Mouse (Mus musculus): Measurements from ENCODE around the gene Lama2. TPM values are rescaled to one million over a fixed set of nuclear protein-coding genes. Genes with fewer than 3 reads are reported as not detected.

The Lama2 gene
- total RNA-seq, 2 experiments from 2014 or later: not detected

GRCm38 (mm10) chr10:27387531-27387930 is 232.0 kb downstream of the Lama2 start:
- ATAC-seq (replicated peaks; ENCODE audit: poor library complexity): no peak

- ATAC-seq (replicated peaks; ENCODE audit: poor library complexity): no peak
Observed at GRCm38 (mm10) chr10:27384636-27385035, 234.9 kb downstream of the Lama2 start.

- no peak for ATAC-seq (replicated peaks; ENCODE audit: poor library complexity)
Observed at GRCm38 (mm10) chr10:27382887-27383609, 236.5 kb downstream of the Lama2 start.

- no peak for ATAC-seq (replicated peaks; ENCODE audit: poor library complexity)
Observed at GRCm38 (mm10) chr10:27378286-27378685, 241.3 kb downstream of the Lama2 start.

- no peak for ATAC-seq (replicated peaks; ENCODE audit: poor library complexity)
Observed at GRCm38 (mm10) chr10:27344278-27344677, 275.3 kb downstream of the Lama2 start.

- ATAC-seq (replicated peaks; ENCODE audit: poor library complexity): no peak
Observed at GRCm38 (mm10) chr10:27322410-27322990, 297.1 kb downstream of the Lama2 start.

- no peak for ATAC-seq (replicated peaks; ENCODE audit: poor library complexity)
Observed at GRCm38 (mm10) chr10:27307444-27307843, 312.1 kb downstream of the Lama2 start.

GRCm38 (mm10) chr10:27305301-27305700 is 314.3 kb downstream of the Lama2 start:
- ATAC-seq (replicated peaks; ENCODE audit: poor library complexity): no peak

GRCm38 (mm10) chr10:27285098-27285860 is 334.3 kb downstream of the Lama2 start:
- no peak for ATAC-seq (replicated peaks; ENCODE audit: poor library complexity)

GRCm38 (mm10) chr10:27267432-27267831 is 352.1 kb downstream of the Lama2 start:
- no peak for ATAC-seq (replicated peaks; ENCODE audit: poor library complexity)

- no peak for ATAC-seq (replicated peaks; ENCODE audit: poor library complexity)
Observed at GRCm38 (mm10) chr10:27265812-27266211, 353.7 kb downstream of the Lama2 start.

GRCm38 (mm10) chr10:27264713-27265112 is 354.8 kb downstream of the Lama2 start:
- ATAC-seq (replicated peaks; ENCODE audit: poor library complexity): no peak

- no peak for ATAC-seq (replicated peaks; ENCODE audit: poor library complexity)
Observed at GRCm38 (mm10) chr10:27249741-27250140, 369.8 kb downstream of the Lama2 start.

GRCm38 (mm10) chr10:27234755-27235154 is 384.8 kb downstream of the Lama2 start:
- no peak for ATAC-seq (replicated peaks; ENCODE audit: poor library complexity)

GRCm38 (mm10) chr10:27233577-27233976 is 386.0 kb downstream of the Lama2 start:
- no peak for ATAC-seq (replicated peaks; ENCODE audit: poor library complexity)

GRCm38 (mm10) chr10:27223815-27224375 is 395.7 kb downstream of the Lama2 start:
- no peak for ATAC-seq (replicated peaks; ENCODE audit: poor library complexity)

GRCm38 (mm10) chr10:27222639-27223315 is 396.8 kb downstream of the Lama2 start:
- ATAC-seq (replicated peaks; ENCODE audit: poor library complexity): no peak

GRCm38 (mm10) chr10:27219698-27220097 is 399.9 kb downstream of the Lama2 start:
- ATAC-seq (replicated peaks; ENCODE audit: poor library complexity): no peak

- no peak for ATAC-seq (replicated peaks; ENCODE audit: poor library complexity)
Observed at GRCm38 (mm10) chr10:27207320-27207719, 412.2 kb downstream of the Lama2 start.

- ATAC-seq (replicated peaks; ENCODE audit: poor library complexity): no peak
Observed at GRCm38 (mm10) chr10:27198443-27198842, 421.1 kb downstream of the Lama2 start.

All from megakaryocyte progenitor cell, adult 5-6 weeks (primary cell).